Mouse (Mus musculus) large intestine, adult 2 months (tissue): ENCODE measurements at regions not wholly inside any gene's neighbourhood (a gene's known extent, or its start where the extent isn't known, plus 50 kb on each side); places are given as distances from the start of the nearest gene placed in this dataset.
"Not testable (repeated sequence)": the region's sequence is repeated elsewhere in the genome, so short reads cannot be mapped to it uniquely, and the experiment has no call there.

Experiments used
- DNase-seq: peaks from one replicate; pipeline ENCODE4 v3.0.0-alpha.2; 2012; ENCODE audit warnings: low read depth, low spot score
- WGBS: fragments of 180-500 bp; shearing (Covaris S2); methylation state at CpG from one replicate; pipeline ENCODE4 v1.1.7; 2018; 5-methylcytosine and 5-hydroxymethylcytosine counted together

DNA sequence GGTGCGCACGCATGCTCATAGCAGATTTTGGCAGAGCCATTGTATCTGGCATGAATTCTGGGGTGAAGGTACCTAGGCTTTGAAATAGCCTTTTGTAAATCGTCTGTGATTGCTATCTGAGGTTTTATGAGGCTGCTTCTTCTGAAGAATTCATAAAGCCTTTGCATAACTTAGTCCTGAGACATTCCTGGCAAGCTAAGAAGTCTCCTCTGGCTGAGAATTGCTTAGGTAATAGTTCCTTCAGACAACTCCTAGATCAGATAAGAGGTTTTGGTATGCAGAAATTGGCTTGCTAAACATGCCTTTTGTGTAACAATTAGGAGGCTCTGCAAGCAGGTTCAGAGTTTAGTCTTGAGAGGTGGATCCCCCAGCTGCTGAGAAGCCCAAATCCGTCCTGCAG lies 82.7 kb downstream of the Pmp22 start:
- no peak for DNase-seq
- WGBS: 58% methylated on average over 4 of the region's 4 CpGs

DNA sequence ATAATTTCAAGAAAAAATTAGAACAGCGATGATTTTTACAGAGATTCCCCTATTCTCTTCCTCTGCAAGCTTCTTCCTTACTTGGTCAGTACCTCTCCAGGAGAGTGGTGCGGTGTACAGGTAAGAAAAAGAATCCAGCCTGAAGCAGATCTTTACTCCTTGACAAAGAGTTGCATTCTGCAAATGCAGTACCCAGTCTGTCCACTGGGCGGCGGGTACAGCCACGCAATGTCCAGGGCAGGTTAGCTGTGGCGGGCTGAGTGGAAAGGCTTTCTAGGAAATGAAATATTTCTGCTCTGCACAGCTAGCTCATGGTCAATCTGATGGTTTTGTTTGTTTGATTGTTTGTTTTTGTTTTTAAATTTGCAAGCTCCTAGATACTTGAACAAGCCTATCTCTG lies 84.3 kb downstream of the Pmp22 start:
- DNase-seq: peak; percentile 11
- 12% methylated on average over 6 of the region's 6 CpGs for WGBS

DNA sequence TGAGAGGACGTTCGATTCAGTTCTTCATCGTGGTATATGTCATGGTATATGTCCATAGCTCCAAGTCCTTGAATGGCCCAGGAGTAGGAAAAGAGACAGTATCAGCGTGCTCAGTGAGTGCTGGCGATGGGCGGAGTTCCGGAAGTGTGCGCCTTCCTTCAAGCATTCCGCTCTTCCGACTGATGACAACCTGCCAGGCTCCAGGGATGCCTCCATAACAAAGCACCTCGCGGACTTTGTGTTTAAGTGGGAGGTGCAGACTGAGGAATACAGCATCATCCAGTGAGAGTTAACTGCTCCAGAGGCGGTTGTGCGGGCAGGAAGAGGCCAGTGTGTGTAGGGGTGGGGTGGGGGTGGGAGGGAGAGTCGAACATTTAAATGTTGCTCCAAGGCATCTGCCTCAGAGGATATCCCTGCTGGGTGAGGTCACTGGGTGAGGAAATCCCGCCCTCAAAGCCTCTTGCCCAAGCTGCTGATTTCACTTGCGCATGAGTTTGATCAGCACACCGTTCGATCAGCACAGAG lies 85.2 kb downstream of the Pmp22 start:
- DNase-seq: no peak

DNA sequence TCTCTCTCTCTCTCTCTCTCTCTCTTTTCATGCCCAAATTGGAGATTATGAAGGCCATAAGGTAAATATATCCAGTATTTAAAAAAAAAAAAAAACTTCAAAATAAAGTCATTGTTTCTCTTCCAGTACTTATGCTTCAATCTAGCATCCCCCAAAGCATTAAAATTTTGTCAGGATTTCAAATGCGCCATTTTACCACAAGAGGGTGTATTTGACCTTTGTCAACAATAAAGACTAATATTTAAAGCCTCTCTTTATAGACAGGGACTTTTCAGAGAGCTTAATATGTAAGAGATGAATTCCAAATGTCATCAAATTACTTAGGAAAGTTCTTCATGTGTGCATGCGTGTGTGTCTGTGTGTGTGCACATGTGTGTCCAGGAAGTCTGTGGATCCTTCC lies 87.2 kb downstream of the Pmp22 start:
- no peak for DNase-seq
- WGBS: 74% methylated on average over 2 of the region's 2 CpGs

More for the DNA sequence above, 85.2 kb downstream of the Pmp22 start:
- WGBS: 74% methylated on average over 19 of the region's 19 CpGs

DNA sequence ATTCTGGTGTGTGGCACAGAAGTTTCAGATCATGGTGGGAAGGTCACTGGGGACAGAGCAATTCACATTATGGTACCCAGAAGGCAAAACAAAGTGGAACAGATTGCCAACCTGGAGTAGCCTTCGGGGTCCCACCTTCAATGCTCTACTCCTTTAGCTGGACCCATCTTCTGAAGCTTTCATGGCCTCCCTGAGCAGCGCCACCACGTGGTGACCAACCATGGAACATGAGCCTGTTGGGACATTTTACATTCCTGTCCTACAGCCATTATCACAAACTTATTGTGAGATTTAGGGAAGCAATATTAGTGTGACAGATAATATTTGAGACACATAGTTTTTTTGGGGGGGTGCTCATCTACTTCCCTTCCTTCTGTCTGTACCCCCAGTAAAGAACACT lies 88.3 kb downstream of the Pmp22 start:
- DNase-seq: no peak
- WGBS: 70% methylated on average over 3 of the region's 3 CpGs

GRCm38 (mm10) chr11:63226471-63226870 lies 97.7 kb downstream of the Pmp22 start:
- WGBS: 91% methylated on average over 3 of the region's 3 CpGs
- DNase-seq: no peak

- 70% methylated on average over 6 of the region's 6 CpGs for WGBS
- DNase-seq: no peak
These were observed 102.0 kb downstream of the Pmp22 start for GRCm38 (mm10) chr11:63230786-63231185.

DNA sequence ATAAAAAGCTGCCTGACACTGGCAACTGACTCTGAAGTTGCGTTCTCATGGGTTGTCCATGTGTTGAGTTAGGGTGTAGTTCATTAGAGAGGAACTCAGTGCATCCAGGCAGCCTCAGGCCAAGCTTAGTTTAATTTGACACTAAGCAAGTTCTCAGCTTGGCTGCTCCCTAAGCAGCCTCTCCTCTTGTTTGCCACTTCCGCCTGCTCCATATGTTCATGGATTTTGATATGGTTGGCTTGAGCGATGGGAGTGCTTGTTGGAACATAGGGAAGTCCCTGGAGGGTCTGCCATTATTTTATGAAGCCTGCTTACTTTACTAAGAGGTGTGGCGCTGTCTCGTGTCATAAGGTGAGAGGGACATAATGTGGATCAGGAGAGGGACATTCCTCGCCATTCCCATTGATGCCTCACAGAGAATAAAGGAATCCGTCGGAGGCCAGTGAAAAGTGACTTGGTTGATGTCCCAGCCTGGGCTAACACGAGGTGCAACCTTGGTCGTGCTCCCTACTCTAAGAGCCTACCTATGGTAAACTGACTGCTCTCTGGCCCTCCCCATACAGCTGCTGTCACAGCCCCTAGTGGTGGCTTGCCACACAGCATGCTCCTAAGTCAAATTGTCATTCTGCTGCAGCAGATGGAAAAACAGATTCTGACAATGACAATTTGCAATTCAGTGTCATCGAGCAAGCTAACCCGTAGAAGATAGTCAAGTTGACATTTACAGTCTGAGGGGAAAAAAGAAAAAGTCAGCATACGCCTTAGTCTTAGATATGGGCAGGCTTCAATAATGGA lies 104.6 kb downstream of the Pmp22 start:
- no peak for DNase-seq

DNA sequence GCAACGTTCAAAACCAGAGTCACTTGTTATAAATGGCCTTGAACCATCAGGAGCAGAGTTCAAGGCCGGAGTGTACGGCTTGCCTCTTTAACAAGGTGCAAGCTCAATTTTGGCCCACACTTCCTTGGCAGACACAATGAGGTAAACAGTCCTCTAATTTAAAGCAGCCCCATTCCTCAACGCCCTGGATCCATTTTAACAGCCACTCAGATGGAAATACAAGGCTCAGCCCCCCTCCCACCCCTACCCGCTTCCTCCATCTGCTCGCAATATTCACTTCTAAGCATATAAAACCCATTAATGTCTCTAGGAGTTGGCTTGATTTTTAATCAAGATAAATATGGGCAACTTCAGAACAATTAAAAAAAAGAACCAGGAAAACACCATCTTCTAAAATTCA lies 105.7 kb downstream of the Pmp22 start:
- no peak for DNase-seq
- 69% methylated on average over 6 of the region's 6 CpGs for WGBS

More for the DNA sequence above, 104.6 kb downstream of the Pmp22 start:
- WGBS: 83% methylated on average over 13 of the region's 13 CpGs

- no peak for DNase-seq
- WGBS: 36% methylated on average over 4 of the region's 4 CpGs
These were observed 109.9 kb downstream of the Pmp22 start for GRCm38 (mm10) chr11:63238655-63239054.

GRCm38 (mm10) chr11:63243906-63244416 lies 115.2 kb downstream of the Pmp22 start:
- WGBS: 46% methylated on average over 9 of the region's 9 CpGs
- DNase-seq: no peak

DNA sequence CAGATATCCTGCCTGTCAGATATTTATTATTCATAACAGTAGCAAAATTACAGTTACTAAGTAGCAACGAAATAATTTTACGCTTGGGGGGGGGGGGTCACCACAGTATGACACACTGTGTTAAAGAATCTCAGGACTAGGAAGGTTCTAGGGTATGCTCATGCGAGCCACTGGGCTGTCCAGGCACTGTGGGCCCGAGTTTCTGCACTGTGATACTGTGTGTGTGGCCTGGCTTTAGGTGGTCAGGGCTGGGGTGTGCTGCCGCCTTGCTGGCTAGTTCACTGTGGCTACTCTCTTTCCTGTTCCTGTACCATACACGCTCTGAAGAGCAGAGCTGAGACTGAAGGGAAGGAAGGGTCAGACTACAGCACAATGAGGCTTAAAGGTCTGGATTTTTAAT lies 116.3 kb downstream of the Pmp22 start:
- WGBS: 85% methylated on average over 6 of the region's 6 CpGs
- DNase-seq: no peak

DNA sequence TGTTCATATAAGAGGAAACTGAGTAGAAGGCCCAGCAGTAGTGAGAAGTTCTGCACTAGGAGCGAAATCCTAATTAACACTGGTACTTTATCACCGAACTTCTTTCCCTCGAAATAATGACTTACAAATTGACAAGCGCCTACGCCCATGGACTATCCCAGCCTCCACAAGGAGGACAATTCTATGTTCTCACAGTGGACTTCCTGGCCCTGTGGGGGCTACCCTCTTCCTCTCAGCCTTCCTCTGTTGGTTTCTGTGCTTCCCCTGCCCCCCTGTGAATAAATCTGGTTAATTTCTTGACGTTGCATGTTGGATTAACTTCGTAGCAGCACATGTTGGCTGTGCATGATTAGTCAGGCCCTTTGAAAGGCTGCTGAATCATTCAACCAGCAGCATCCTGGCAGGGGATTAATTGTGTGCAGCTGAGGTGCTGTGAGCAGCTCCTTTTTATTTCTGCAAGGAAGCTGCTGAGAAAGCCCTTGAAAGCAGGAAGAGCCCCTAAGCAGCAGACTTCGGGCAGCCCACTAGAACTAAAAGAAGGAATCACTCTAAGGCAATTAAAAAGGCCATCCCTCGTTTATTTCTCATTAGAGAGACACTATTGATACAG lies 117.4 kb downstream of the Pmp22 start:
- 79% methylated on average over 9 of the region's 9 CpGs for WGBS
- DNase-seq: no peak

- WGBS: 27% methylated on average over 8 of the region's 8 CpGs
- DNase-seq: no peak
These were observed 123.5 kb downstream of the Pmp22 start for GRCm38 (mm10) chr11:63252012-63252856.

DNA sequence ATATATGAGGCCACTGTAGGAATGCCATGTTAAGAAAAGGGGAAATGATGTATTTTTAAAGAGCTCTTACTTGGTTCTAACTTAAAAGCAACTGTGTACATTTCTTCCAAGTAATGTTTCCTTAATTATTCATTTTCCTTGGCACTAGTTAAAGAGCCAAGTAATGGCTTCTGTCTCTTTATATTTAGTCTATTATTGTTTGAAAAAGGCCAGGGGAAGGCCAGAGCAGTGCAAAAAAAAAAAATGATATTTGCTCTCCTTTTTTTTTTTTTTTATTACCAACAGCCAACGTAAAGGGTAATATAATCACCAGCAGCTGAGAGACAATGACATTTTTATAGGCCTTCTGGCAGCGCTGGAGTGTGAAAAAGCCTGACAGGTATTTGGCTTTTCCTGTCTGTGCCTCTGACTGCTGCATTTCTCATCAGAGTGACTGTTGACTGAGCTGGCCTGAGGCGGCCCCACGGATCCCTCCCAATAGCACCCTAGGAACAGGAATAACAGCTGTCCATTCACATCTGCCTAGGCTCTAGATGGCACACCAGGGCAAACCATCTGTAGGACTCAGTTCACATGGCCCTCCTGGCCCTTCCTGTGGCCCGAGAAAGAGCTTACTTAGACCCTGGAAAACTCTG lies 124.3 kb downstream of the Pmp22 start:
- 12% methylated on average over 5 of the region's 5 CpGs for WGBS
- DNase-seq: no peak

GRCm38 (mm10) chr11:63264432-63265061 lies 135.8 kb downstream of the Pmp22 start:
- no peak for DNase-seq
- 13% methylated on average over 9 of the region's 9 CpGs for WGBS

DNA sequence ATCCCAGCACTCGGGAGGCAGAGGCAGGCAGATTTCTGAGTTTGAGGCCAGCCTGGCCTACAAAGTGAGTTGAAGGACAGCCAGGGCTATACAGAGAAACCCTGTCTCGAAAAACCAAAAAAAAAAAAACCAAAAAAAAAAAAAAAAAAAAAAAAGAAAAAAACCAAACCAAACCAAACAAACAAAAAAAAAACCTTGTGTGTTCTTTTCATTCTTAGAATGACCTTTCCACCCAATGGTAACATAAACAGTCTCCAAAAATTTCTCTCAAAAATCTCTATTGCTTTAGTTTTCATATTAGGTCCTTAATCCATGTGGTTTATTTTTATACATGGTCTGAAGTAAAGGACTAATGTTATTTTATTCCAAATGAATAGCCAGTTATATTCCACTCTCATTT lies 137.5 kb downstream of the Pmp22 start:
- DNase-seq: not testable (repeated sequence)
- 76% methylated on average over 2 of the region's 2 CpGs for WGBS

- DNase-seq: no peak
These were observed 147.9 kb downstream of the Pmp22 start for GRCm38 (mm10) chr11:63276641-63277040.

GRCm38 (mm10) chr11:63281839-63282238 lies 153.1 kb downstream of the Pmp22 start:
- DNase-seq: no peak
- WGBS: 78% methylated on average over 5 of the region's 5 CpGs

More at GRCm38 (mm10) chr11:63276641-63277040, 147.9 kb downstream of the Pmp22 start:
- WGBS: 78% methylated on average over 5 of the region's 5 CpGs
